Mouse (Mus musculus) forebrain, embryonic 16.5 days (tissue): ENCODE measurements at regions not wholly inside any gene's neighbourhood (a gene's known extent, or its start where the extent isn't known, plus 50 kb on each side); places are given as distances from the start of the nearest gene placed in this dataset.
A peak's percentile ranks its signal among the peaks of the same experiment; 100 is the strongest.

ENCODE experiments used
- ATAC-seq: fragments of 200-750 bp; cut with Nextera tagmentation; 2 replicates; pipeline ENCODE4 v1.8.0; 2017; ENCODE audit warnings: mild to moderate bottlenecking, moderate library complexity
- H3K27ac ChIP-seq: fragments of 300-500 bp; sonication (generic); 2 replicates; pipeline ENCODE4 v1.5.1; 2014; ENCODE audit warnings: low read length, control low read depth
- H3K27me3 ChIP-seq: fragments of 300-500 bp; sonication (generic); replicated peaks from 2 replicates; pipeline ENCODE4 v1.6.1; 2014; ENCODE audit warnings: low read length; ENCODE audit not compliant: control insufficient read depth, insufficient read depth
- H3K36me3 ChIP-seq: fragments of 300-500 bp; sonication (generic); 2 replicates; pipeline ENCODE4 v1.6.1; 2014; ENCODE audit not compliant: control insufficient read depth, insufficient read depth
- H3K4me1 ChIP-seq: fragments of 300-500 bp; sonication (generic); replicated peaks from 2 replicates; pipeline ENCODE4 v1.6.1; 2014; ENCODE audit warnings: low read length; ENCODE audit not compliant: control insufficient read depth, insufficient read depth
- H3K4me2 ChIP-seq: fragments of 300-500 bp; sonication (generic); 2 replicates; pipeline ENCODE4 v1.6.1; 2014; ENCODE audit warnings: mild to moderate bottlenecking, low read length, control low read depth
- H3K4me3 ChIP-seq: fragments of 300-500 bp; sonication (generic); replicated peaks from 2 replicates; pipeline ENCODE4 v1.5.1; 2014; ENCODE audit warnings: mild to moderate bottlenecking, low read length, control low read depth
- H3K9ac ChIP-seq: fragments of 300-500 bp; sonication (generic); replicated peaks from 2 replicates; pipeline ENCODE4 v1.6.1; 2014; ENCODE audit warnings: low read depth, low read length, control low read depth
- H3K9me3 ChIP-seq: fragments of 300-500 bp; sonication (generic); 2 replicates; pipeline ENCODE4 v1.6.1; 2016; ENCODE audit warnings: low read length; ENCODE audit not compliant: control insufficient read depth
- WGBS: fragments of 180-500 bp; shearing (Covaris S2); extraction: QIAGEN DNeasy Blood & Tissue Kit; methylation state at CpG from one replicate; pipeline ENCODE4 v1.1.7; 2014; 5-methylcytosine and 5-hydroxymethylcytosine counted together

DNA sequence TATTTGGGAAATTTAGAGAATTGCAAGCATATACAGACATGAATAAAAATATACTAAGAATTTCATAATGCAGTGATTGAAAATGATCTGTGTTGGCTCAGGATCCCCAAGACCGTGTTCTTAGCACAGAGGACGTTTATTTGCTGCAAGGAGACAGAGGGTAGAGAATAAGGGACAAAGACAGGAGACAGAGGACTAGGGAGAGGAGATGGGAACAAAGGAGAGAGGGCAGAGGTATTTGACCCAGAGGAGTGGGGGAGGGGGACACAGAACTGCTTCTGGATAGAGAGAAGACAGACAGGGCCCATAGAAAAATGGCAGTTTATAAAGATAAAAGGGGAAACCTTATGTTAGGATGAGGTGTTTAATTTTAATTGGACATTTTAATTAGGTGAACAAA is 265.0 kb downstream of the Lmbrd1 start:
- H3K4me3 ChIP-seq: no peak overlapping the region
- ATAC-seq: no peak
- no peak overlapping the region for H3K4me2 ChIP-seq
- no peaks in the 10 kb centered on the region for H3K27me3 ChIP-seq
- 13% methylated on average over 2 of the region's 2 CpGs for WGBS
- H3K9me3 ChIP-seq: no peaks in the 10 kb centered on the region
- peaks cover 4% of the 10 kb centered on the region; the same call in 1 of the 2 replicates for H3K4me1 ChIP-seq
- no peaks in the 10 kb centered on the region for H3K36me3 ChIP-seq
- no peak overlapping the region for H3K9ac ChIP-seq
- H3K27ac ChIP-seq: no peak overlapping the region

DNA sequence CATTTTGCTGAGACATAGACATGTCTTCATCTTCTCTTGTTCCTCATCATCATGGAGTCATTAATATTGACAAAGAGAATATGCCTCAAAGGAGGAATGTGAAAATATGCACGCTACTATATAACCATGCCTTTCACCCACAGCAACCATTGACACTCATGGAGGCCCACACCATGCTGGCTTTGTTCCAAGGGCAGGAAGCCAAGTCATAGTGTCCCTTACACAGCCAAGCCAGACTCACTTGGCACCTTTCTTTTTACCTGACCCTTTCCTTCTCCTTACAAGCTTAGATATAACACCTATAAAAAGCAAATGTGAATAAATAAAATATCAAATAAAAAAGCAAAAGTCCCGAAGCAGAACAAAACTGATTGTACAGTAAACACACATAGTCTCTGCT is 294.3 kb downstream of the Lmbrd1 start:
- Histone ChIP-seq H3K9ac (no peak overlapping the region), H3K27ac (no peak overlapping the region), H3K9me3 (no peaks in the 10 kb centered on the region), H3K4me2 (no peak overlapping the region), H3K36me3 (no peaks in the 10 kb centered on the region), H3K4me3 (no peak overlapping the region), H3K4me1 (no peaks in the 10 kb centered on the region), H3K27me3 (no peaks in the 10 kb centered on the region)
- no peak for ATAC-seq
- WGBS: 84% methylated on average over 2 of the region's 2 CpGs

DNA sequence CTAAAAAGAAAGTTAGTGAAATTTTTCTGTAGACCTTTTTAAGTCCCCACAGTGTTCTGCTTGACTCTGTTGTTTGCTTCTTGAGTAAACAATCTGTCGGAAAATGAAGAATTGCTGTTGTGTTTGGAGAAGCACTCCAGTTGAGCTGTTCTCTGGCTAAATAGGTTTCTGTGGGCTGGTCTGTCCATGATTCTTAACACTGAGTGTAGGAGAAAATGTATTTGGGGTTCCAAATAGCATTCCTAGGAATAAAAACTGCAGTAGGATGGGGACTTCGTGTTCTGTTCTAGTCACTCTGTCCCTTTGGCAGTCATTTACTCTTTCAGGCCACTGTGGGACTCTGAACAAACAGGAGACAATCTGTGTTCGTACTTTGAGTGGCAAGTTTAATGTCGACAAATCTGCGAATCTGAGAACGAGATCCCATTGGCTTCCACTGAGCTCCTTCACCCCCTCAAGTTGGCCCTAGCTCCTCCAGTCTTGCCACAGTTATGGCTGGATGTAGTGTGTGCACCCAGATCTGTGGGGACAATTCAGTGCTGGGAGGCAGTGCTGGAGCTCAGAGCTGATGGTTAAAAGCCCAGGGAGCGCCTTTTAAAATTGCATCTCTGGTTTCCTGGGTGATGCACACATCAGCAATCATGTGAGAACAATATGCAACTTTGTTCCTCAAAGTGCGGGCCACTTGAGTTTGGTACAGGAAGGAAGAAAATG is 330.2 kb downstream of the Lmbrd1 start:
- WGBS: 56% methylated on average over 8 of the region's 8 CpGs
- no peak overlapping the region for H3K4me3 ChIP-seq
- no peak overlapping the region for H3K9ac ChIP-seq
- ATAC-seq: peak; percentile 84
- H3K27me3 ChIP-seq: no peaks in the 10 kb centered on the region
- H3K9me3 ChIP-seq: no peaks in the 10 kb centered on the region
- H3K27ac ChIP-seq: no peak overlapping the region
- H3K4me1 ChIP-seq: no peaks in the 10 kb centered on the region
- no peak overlapping the region for H3K4me2 ChIP-seq
- no peaks in the 10 kb centered on the region for H3K36me3 ChIP-seq

DNA sequence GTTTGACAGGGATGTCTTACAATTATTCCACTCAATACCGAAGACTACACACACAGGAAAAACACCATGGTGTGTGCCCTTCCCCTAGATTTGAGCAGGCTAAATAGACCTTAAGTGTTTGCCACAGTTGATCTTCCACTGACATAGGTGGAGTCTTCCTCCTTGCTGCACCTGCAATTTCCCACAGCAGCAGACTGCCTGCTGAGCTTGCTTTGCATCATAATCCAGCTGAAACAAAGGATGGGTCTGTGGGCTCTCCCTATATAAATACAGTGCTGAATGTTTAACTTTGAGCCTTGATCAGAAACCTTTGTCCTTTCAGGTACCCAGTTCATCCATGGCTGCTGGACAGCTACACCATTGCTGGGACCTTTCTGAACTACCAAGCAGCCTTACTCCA is 334.3 kb downstream of the Lmbrd1 start:
- Histone ChIP-seq H3K36me3 (no peaks in the 10 kb centered on the region), H3K9ac (no peak overlapping the region), H3K9me3 (no peaks in the 10 kb centered on the region), H3K4me1 (no peaks in the 10 kb centered on the region), H3K4me2 (no peak overlapping the region), H3K27me3 (no peaks in the 10 kb centered on the region), H3K4me3 (no peak overlapping the region), H3K27ac (no peak overlapping the region)
- 75% methylated on average over 1 of the region's 1 CpGs for WGBS
- ATAC-seq: no peak
